Mouse (Mus musculus): ENCODE measurements around the gene Tmem161b. TPM values are rescaled to one million over a fixed set of nuclear protein-coding genes. Genes with fewer than 3 reads are reported as not detected.
"Not testable (repeated sequence)": the region's sequence is repeated elsewhere in the genome, so short reads cannot be mapped to it uniquely, and the experiment has no call there.

Tmem161b gene
- polyA plus RNA-seq, 1 experiment from 2014 or later, result 12.4 TPM

GRCm38 (mm10) chr13:84264418-84264817 lies 42.3 kb downstream of the Tmem161b start:
- not testable (repeated sequence) for H3K27ac ChIP-seq (ENCODE audit: poor library complexity, severe bottlenecking); ATAC-seq (ENCODE audit: insufficient number of reproducible peaks, low FRiP score); H3K27me3 ChIP-seq (replicated peaks); H3K4me1 ChIP-seq (replicated peaks); H3K4me2 ChIP-seq; H3K4me3 ChIP-seq; H3K9me3 ChIP-seq (replicated peaks); H3K9ac ChIP-seq
- peaks cover 26% of the 10 kb centered on the region for H3K36me3 ChIP-seq
- WGBS, result 86% methylated on average over 1 of the region's 1 CpGs

- Histone ChIP-seq H3K36me3 (peaks cover 4% of the 10 kb centered on the region; the same call in 1 of the 2 replicates), H3K27ac (ENCODE audit: poor library complexity, severe bottlenecking) (no peak overlapping the region), H3K4me3 (no peak overlapping the region), H3K4me2 (no peak overlapping the region), H3K4me1 (replicated peaks) (no peaks in the 10 kb centered on the region), H3K9me3 (replicated peaks) (no peaks in the 10 kb centered on the region), H3K27me3 (replicated peaks) (no peaks in the 10 kb centered on the region), H3K9ac (no peak overlapping the region)
- WGBS, result 88% methylated on average over 5 of the region's 5 CpGs
- ATAC-seq (ENCODE audit: insufficient number of reproducible peaks, low FRiP score), result no peak
Measured at GRCm38 (mm10) chr13:84276246-84276645, 54.1 kb downstream of the Tmem161b start.

DNA sequence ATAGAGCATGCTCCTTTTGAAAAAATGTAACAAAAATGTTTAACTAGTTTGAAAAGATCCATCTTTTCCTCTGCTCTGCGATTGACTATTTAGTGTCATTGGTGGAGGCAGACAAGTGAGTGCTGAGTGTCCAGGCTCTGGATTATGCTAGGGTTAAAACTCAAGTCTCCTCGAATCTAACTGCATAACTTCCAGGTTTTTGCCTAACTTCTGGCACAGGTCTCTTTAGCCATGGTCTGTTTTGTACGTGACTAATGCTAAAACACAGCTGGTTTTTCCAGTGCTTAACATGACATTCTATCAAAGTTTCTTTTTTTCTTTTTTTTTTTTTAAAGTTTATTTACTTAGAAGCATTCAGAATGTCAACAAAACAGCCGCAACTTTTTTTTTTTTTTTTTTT lies 58.3 kb downstream of the Tmem161b start:
- peaks cover 8% of the 10 kb centered on the region for H3K36me3 ChIP-seq
- no peak overlapping the region for H3K4me2 ChIP-seq
- no peak overlapping the region for H3K9ac ChIP-seq
- WGBS, result 92% methylated on average over 4 of the region's 4 CpGs
- H3K27me3 ChIP-seq (replicated peaks), result no peaks in the 10 kb centered on the region
- H3K9me3 ChIP-seq (replicated peaks), result no peaks in the 10 kb centered on the region
- H3K4me3 ChIP-seq, result no peak overlapping the region
- ATAC-seq (ENCODE audit: insufficient number of reproducible peaks, low FRiP score), result no peak
- no peak overlapping the region for H3K27ac ChIP-seq (ENCODE audit: poor library complexity, severe bottlenecking)
- no peaks in the 10 kb centered on the region for H3K4me1 ChIP-seq (replicated peaks)

DNA sequence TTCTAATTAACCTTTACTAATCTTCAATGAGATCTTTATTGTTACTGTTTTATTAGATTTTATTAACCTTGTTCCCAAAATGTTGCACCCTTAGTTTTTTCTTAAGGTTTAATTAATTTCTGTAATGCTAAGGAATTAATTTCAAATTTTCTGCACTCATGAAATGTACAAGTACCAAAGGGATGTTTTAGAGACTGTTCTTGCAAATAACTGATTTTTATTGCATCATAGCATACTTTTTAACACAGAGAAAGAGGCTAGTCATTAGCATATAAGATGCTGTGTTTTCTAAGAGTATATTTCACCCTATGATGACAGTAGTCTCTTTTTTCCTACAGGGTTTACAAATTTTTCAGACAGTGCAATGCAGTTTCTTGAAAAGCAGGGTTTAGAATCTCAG lies 60.9 kb downstream of the Tmem161b start:
- Histone ChIP-seq H3K9ac (no peak overlapping the region), H3K36me3 (peaks cover 15% of the 10 kb centered on the region), H3K9me3 (replicated peaks) (no peaks in the 10 kb centered on the region), H3K4me1 (replicated peaks) (no peaks in the 10 kb centered on the region), H3K4me2 (no peak overlapping the region), H3K4me3 (no peak overlapping the region), H3K27ac (ENCODE audit: poor library complexity, severe bottlenecking) (no peak overlapping the region), H3K27me3 (replicated peaks) (no peaks in the 10 kb centered on the region)
- no peak for ATAC-seq (ENCODE audit: insufficient number of reproducible peaks, low FRiP score)

GRCm38 (mm10) chr13:84284764-84285558 lies 62.9 kb downstream of the Tmem161b start:
- 56% methylated on average over 7 of the region's 7 CpGs for WGBS
- Histone ChIP-seq H3K4me3 (no peak overlapping the region), H3K9me3 (replicated peaks) (no peaks in the 10 kb centered on the region), H3K36me3 (peaks cover 21% of the 10 kb centered on the region), H3K27me3 (replicated peaks) (no peaks in the 10 kb centered on the region), H3K27ac (ENCODE audit: poor library complexity, severe bottlenecking) (no peak overlapping the region), H3K4me2 (no peak overlapping the region), H3K9ac (no peak overlapping the region), H3K4me1 (replicated peaks) (no peaks in the 10 kb centered on the region)
- ATAC-seq (ENCODE audit: insufficient number of reproducible peaks, low FRiP score), result no peak

- no peaks in the 10 kb centered on the region for H3K9me3 ChIP-seq (replicated peaks)
- WGBS, result 89% methylated on average over 3 of the region's 3 CpGs
- peaks cover 22% of the 10 kb centered on the region for H3K36me3 ChIP-seq
- no peak overlapping the region for H3K4me2 ChIP-seq
- no peak for ATAC-seq (ENCODE audit: insufficient number of reproducible peaks, low FRiP score)
- H3K9ac ChIP-seq, result no peak overlapping the region
- H3K4me3 ChIP-seq, result no peak overlapping the region
- no peaks in the 10 kb centered on the region for H3K4me1 ChIP-seq (replicated peaks)
- H3K27ac ChIP-seq (ENCODE audit: poor library complexity, severe bottlenecking), result no peak overlapping the region
- H3K27me3 ChIP-seq (replicated peaks), result no peaks in the 10 kb centered on the region
Measured at GRCm38 (mm10) chr13:84285559-84285945, 63.5 kb downstream of the Tmem161b start.

- ATAC-seq (ENCODE audit: insufficient number of reproducible peaks, low FRiP score), result no peak
- Histone ChIP-seq H3K27me3 (replicated peaks) (no peaks in the 10 kb centered on the region), H3K4me2 (no peak overlapping the region), H3K36me3 (peaks cover 27% of the 10 kb centered on the region), H3K27ac (ENCODE audit: poor library complexity, severe bottlenecking) (no peak overlapping the region), H3K9ac (no peak overlapping the region), H3K4me3 (no peak overlapping the region), H3K4me1 (replicated peaks) (no peaks in the 10 kb centered on the region), H3K9me3 (replicated peaks) (no peaks in the 10 kb centered on the region)
- 89% methylated on average over 2 of the region's 2 CpGs for whole genome bisulfite sequencing
Measured at GRCm38 (mm10) chr13:84299445-84300053, 77.5 kb downstream of the Tmem161b start.

DNA sequence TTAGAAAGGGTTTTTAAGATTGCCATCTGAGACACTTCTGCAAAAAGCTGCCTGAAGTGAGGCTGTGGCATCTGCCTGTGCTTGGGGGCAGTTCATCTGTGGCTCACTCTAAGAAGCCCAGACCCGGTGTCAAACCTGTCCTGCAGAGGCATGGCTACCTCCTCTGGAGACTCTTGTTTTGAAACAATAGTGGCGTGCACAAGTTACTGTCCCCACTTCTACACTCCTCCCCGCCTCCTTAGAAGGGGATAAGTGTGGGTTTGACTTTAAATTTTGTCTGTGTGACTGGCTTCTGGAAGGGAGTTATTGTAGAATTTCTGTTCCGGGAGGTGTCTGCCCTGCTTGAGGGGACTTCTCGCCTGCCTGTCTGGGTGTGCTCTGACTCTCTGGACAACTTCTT lies 121.2 kb downstream of the Tmem161b start:
- H3K4me3 ChIP-seq, result no peak overlapping the region
- no peak overlapping the region for H3K4me2 ChIP-seq
- no peaks in the 10 kb centered on the region for H3K9me3 ChIP-seq (replicated peaks)
- H3K36me3 ChIP-seq, result no peaks in the 10 kb centered on the region
- ATAC-seq (ENCODE audit: insufficient number of reproducible peaks, low FRiP score), result no peak
- H3K9ac ChIP-seq, result no peak overlapping the region
- 15% methylated on average over 5 of the region's 5 CpGs for WGBS
- no peaks in the 10 kb centered on the region; the same call in 1 of the 2 replicates for H3K4me1 ChIP-seq (replicated peaks)
- peaks cover 50% of the 10 kb centered on the region for H3K27me3 ChIP-seq (replicated peaks)
- H3K27ac ChIP-seq (ENCODE audit: poor library complexity, severe bottlenecking), result no peak overlapping the region

DNA sequence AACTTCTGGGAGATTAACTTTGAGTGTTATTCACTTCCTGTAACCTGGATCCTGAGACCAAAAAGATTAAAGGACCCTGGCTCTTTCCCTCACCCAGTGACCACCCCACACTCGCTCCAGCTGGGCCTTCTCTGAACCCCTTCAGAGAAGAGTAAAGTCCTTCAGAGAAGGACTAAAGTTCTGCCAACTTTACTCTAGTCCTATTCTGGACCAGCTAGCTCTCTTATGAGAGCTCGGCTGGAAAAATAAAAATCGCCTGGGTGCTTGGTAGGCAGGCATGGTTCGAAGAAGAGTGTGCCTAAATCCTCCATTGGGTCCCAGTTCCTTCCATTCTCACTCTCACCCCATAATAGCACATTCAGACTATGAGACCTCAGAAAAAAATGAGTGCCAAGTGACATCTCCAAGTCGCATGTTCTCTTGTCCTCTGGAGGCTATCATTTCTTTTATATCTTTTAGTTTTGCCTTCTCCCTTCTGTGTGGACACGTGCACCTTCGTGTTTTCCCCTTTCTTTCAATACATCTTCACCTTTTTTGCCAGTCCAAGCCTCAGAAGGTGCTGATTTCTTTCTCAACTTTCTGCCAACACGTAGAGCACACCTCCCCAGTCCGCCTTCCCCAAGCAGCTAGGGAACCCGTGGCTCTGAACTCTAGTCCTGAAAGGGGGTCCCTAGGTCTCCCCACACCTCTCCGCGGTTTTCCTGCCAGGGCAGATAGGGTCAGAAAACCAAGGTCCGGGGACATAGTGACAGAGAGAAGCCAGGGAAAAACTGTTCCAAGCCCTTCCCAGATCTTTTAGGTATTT lies 121.8 kb downstream of the Tmem161b start:
- Histone ChIP-seq H3K27me3 (replicated peaks) (peaks cover 50% of the 10 kb centered on the region), H3K27ac (ENCODE audit: poor library complexity, severe bottlenecking) (no peak overlapping the region), H3K9ac (no peak overlapping the region), H3K4me1 (replicated peaks) (no peaks in the 10 kb centered on the region; the same call in 1 of the 2 replicates), H3K9me3 (replicated peaks) (no peaks in the 10 kb centered on the region), H3K4me2 (no peak overlapping the region), H3K36me3 (no peaks in the 10 kb centered on the region), H3K4me3 (no peak overlapping the region)
- ATAC-seq (ENCODE audit: insufficient number of reproducible peaks, low FRiP score), result no peak
- WGBS, result 5% methylated on average over 13 of the region's 13 CpGs

GRCm38 (mm10) chr13:84344711-84345110 lies 122.6 kb downstream of the Tmem161b start:
- Histone ChIP-seq H3K27ac (ENCODE audit: poor library complexity, severe bottlenecking) (no peak overlapping the region), H3K27me3 (replicated peaks) (peaks cover 50% of the 10 kb centered on the region), H3K9ac (no peak overlapping the region), H3K4me1 (replicated peaks) (no peaks in the 10 kb centered on the region; the same call in 1 of the 2 replicates), H3K4me3 (no peak overlapping the region), H3K36me3 (no peaks in the 10 kb centered on the region), H3K9me3 (replicated peaks) (no peaks in the 10 kb centered on the region), H3K4me2 (no peak overlapping the region)
- ATAC-seq (ENCODE audit: insufficient number of reproducible peaks, low FRiP score), result no peak
- 6% methylated on average over 7 of the region's 7 CpGs for WGBS

GRCm38 (mm10) chr13:84345114-84345513 lies 123.0 kb downstream of the Tmem161b start:
- Histone ChIP-seq H3K9me3 (replicated peaks) (no peaks in the 10 kb centered on the region), H3K36me3 (no peaks in the 10 kb centered on the region), H3K27ac (ENCODE audit: poor library complexity, severe bottlenecking) (no peak overlapping the region), H3K4me2 (no peak overlapping the region), H3K4me1 (replicated peaks) (no peaks in the 10 kb centered on the region; the same call in 1 of the 2 replicates), H3K4me3 (no peak overlapping the region), H3K9ac (no peak overlapping the region), H3K27me3 (replicated peaks) (peaks cover 50% of the 10 kb centered on the region)
- no peak for ATAC-seq (ENCODE audit: insufficient number of reproducible peaks, low FRiP score)
- 1% methylated on average over 8 of the region's 8 CpGs for WGBS
